Mouse (Mus musculus) adipocyte (in vitro differentiated cells): ENCODE results near the gene Ppp1r11.

Experiments
- DNase-seq: peaks from one replicate; pipeline ENCODE4 v3.0.0-alpha.2; 2016; ENCODE audit warnings: low spot score

The Ppp1r11 gene

DNA sequence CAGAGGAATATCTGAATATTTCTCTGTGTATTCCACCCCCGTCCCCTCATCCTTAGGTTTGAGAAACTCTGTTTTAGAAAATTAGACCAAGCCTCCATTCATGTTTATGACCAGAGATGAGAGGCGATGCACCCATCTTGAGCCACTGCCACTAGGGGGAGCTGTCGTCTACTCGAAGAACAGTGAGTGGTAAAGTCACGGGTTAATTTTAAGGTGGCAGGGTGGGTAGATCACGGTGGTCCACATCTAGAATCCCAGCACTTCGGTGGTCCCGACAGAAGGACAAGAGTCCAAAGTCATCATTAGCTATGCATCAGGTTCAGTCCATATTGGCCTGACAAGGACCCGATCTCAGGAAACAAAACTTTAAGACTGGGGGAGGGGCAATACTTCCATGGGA lies 36.5 kb downstream of the Ppp1r11 start:
- peak; percentile 64 for DNase-seq

DNA sequence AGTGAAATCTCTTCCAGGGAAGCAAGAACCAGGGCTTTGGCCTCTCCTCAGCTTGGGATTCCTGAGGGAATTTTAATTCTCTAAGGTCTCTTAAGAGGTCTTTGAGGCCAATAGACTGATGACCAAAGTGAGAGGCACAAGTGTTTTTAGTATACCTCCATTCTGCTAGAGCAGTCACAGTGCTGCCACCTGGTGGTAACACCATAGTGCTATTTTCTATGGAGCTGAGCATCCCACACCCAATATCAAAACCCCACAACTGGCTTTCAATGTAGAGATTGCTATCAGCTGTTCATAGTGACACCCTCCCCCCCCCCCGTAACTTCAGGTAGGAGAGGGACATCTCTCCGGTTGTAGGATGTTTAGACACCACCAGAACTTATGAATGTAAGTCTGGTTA lies 37.4 kb downstream of the Ppp1r11 start:
- DNase-seq, result peak; percentile 86

DNA sequence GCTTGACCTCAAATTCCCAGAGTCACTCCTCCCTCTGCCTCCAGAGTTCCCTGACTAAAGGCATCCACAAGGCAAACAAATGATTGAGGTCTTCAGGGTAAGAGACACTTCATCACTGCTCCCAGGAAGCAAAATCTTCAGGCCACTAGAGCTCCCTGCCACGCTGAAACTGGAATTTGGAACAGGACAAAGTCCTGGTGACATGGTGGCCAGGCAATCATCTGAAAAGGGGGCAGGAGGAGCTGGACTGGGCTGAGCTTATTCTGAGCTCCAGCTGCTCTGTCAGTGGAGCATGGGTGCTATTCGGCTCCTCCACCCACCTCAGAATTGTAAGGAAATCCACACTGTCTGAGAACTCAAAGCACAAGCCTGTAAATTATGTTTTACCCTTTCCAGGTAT lies 39.5 kb downstream of the Ppp1r11 start:
- DNase-seq, result no peak

DNA sequence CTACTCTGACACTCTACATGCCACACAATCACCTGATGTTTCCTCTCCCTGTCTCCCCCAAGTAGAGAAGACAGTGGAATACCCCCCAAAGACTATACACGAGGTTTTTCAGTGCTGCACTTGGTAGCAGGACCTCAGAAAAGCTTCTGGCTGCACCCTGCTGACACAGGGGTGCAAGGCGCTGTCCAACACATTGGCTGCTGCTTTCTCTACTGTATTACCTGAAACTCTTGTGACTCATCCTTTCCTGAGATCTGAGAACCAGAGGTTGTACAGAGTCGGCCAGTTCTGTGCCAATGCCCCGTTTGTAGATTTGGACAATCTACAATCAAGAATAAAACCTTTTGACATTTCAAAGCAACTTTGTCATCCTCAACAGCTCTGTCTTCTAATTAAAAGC lies 41.7 kb downstream of the Ppp1r11 start:
- no peak for DNase-seq

DNA sequence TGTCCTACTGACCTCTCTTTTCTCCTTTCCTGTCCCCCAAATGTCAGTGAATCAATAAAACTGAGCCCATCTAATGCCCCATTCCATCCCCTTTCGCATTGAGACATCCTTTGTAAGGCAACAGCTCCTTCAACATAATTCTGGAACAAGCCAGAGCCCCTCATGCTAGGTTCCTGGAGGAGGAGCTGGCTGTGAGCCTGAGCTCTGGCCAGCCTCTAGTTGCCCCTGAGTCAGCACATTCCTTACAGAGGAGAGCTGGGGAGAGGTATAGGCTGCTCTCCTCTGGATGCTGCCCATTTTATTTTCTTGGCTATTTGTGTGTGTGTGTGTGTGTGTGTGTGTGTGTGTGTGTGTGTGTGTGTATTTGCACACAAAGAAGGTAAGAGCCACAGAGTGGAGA lies 43.3 kb downstream of the Ppp1r11 start:
- no peak for DNase-seq

DNA sequence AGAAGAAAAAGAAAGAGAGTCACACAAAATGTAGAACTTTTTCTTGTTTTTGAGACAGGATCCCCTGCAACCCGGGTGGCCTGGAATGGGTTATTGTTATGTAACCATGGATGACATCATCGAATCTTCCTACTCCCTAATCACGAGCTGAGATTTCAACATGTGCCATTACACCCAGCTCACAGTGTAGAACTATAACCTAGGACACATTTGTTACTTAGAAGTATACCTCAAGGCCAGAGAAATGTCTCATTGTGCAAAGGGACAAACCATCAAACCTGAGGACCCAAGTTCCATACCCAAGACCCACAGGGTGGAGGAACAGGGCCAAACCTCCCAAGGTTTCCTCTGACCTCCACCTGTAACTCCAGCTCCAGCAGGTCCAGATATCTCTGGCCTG lies 47.9 kb downstream of the Ppp1r11 start:
- peak; percentile 40 for DNase-seq

DNA sequence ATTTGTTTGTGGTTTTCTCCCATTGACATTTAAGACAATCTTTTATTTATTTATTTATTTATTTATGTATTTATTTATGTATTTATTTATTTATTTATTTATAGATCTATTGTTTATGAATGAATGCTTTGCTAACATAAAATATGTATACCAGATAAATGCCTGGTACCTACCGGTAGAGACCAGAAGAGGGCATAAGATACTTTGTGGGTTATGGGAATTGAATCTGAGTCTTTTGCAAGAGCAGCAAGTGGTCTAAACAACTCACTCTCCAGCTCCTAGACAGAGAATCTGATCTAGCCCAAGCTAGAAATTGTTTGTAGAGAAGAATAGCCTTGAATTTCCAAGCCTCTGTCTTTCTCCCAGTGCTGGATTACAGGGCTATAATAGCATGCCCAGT lies 50.9 kb downstream of the Ppp1r11 start:
- DNase-seq, result no peak

DNA sequence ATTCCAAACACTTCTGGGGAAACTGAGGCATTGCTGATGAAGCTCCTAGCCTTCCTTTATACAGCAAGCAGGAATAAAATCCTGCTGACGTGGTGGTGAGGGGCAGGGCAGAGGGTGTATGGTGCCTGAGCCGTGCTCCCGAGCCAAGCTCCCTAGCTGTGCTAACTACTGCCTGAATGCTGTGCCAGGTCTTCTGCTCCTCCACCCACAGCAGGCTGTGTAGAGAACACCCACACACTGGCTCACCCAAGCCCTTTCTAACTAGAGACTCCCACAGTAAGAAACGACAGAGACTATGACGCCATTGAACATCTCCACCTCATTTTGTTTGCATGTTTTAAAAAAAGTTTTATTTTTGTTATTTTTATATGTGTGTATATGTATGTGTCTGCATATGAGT lies 51.5 kb downstream of the Ppp1r11 start:
- DNase-seq, result no peak

DNA sequence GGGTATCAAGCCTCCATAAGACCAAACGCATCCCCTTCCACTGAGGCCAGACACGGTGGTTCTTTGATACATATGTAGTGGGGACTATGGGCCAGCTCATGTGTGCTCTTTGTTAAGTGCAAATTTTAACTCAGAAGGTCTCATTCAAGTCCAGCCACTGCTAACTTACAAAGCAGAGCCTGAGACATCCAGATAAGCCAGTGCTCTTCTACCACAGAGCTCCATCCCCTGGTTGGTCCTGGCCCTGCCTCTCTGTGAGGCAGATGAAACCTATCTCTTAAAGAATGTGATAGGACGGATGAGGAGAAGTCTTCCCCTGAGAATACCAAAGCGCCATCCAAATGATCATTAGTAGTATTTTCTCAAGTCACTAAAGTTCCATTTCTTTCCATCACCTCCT lies 52.2 kb downstream of the Ppp1r11 start:
- no peak for DNase-seq
